Mouse (Mus musculus): ENCODE measurements around the gene Fhl1. TPM values are rescaled to one million over a fixed set of nuclear protein-coding genes. Genes with fewer than 3 reads are reported as not detected.

Gene Fhl1
- 83.1 and 106 TPM in 2 replicates for polyA plus RNA-seq (2016; fragmentation: Nextera tagmentation; extraction: Ambion mirVana)

DNA sequence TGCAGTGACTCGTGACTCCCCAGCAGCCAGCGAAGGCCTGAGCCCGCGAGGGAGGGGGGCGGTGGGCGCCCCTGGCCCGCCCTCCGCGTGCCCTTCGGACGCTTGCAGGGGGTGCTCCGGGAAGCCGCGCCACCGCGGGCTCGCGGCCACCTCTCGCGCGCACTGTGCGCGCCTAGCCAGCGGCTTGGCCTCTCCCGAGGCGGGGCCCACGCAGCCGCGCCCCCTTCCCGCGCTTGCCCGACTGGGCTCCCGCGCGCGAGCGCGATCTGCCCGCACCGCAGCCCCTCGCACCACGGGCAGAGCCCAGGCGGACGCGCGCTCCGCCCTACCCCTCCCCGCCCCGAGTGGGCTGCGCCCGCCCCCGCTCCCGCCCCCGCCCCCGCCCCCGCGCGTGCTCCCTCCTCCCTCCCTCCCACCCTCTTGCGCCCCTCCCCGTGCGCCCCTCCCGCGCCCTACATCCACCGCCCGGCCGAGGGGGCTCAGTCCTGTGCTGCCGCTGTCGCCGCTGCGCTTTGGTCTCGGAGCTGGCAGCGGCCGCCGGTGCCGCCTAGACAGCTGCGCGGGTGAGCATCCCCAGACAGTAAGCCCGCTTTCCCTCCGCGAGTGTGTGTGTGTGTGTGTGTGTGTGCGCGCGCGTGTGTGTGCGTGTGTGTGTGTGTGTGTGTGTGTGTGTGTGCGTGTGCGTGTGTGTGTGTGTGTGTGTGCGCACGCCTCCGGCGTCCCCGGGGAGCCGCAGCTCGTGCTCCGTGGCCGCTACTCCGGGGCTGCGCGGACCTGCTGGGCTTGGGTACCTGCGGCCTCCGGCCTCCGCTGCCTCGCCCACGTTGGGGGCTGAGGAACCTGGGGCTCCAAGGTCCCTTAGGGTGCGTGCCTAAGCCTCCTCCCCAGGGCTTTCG, at the start of gene Fhl1:
Fhl1 (plus strand) TSS at position 482 of the 896 bp plus-strand sequence.
- Histone ChIP-seq H3K27ac (replicated peaks) (peak within 1 kb of the TSS; percentile 93), H3K9me3 (replicated peaks) (no peaks in the 10 kb centered on the region), H3K36me3 (no peaks in the 10 kb centered on the region), H3K4me1 (peaks cover 32% of the 10 kb centered on the region), H3K27me3 (ENCODE audit: low read depth, poor library complexity, severe bottlenecking) (no peaks in the 10 kb centered on the region), H3K4me3 (peak within 1 kb of the TSS; percentile 73)
- WGBS = 24% methylated on average over 67 of the region's 106 CpGs
- DNase-seq (ENCODE audit: low spot score) = peak; percentile 71

DNA sequence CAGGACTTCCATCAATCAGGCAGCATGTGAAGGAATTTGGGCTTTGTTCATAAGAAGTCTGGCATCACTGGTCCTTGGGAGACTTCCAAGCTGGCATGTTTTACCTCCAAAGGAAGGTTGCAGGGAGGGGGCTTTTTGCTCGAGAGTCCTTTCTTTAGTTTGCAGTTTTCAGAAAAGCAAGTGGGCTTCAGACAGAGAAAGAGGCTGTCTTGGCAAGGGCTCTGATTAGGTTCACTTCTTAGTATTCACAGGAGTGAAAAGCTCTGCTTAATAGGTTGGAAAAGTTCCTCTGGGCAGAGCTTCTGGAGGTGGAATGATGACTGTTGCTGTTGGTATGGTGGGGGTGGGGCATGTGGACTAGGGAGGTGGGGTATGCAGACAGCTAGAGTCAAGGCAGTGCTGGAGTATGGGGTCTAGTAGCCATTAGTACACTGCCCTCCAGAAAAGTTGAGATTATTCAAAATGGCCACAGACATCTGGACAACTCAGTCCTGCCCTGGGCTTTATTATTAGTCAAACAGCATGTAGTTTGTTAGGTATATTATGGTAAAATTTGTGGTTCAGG, 49.3 kb upstream of the Fhl1 start:
- Histone ChIP-seq H3K4me3 (no peak overlapping the region), H3K36me3 (no peaks in the 10 kb centered on the region), H3K9me3 (replicated peaks) (no peaks in the 10 kb centered on the region), H3K4me1 (no peaks in the 10 kb centered on the region), H3K27me3 (ENCODE audit: low read depth, poor library complexity, severe bottlenecking) (no peaks in the 10 kb centered on the region), H3K27ac (replicated peaks) (no peak overlapping the region)
- DNase-seq (ENCODE audit: low spot score) = no peak
- 85% methylated on average over 1 of the region's 1 CpGs for WGBS

DNA sequence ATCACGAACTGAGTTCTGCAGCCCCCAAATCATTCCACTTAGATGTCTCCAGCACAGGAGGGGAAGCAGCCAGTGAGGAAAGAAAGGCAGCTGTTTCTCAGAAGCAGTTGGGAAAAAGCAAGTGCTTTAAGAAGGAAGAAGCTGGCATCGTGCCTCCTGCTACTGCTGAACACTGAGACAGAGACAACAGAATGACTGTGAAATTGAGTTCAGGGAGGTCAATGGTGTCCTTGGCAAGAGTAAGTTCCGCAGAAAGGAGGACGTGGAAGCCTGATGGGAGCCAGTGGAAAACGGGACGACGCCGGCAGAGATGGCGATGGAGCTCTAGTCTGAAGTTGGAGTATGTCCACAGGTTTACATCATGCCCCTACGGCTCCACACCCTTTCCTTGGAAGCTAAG, 48.1 kb upstream of the Fhl1 start:
- H3K9me3 ChIP-seq (replicated peaks) = no peaks in the 10 kb centered on the region
- H3K4me1 ChIP-seq = no peaks in the 10 kb centered on the region
- WGBS = 89% methylated on average over 10 of the region's 10 CpGs
- no peaks in the 10 kb centered on the region for H3K36me3 ChIP-seq
- H3K4me3 ChIP-seq = no peak overlapping the region
- DNase-seq (ENCODE audit: low spot score) = no peak
- no peaks in the 10 kb centered on the region for H3K27me3 ChIP-seq (ENCODE audit: low read depth, poor library complexity, severe bottlenecking)
- no peak overlapping the region for H3K27ac ChIP-seq (replicated peaks)

DNA sequence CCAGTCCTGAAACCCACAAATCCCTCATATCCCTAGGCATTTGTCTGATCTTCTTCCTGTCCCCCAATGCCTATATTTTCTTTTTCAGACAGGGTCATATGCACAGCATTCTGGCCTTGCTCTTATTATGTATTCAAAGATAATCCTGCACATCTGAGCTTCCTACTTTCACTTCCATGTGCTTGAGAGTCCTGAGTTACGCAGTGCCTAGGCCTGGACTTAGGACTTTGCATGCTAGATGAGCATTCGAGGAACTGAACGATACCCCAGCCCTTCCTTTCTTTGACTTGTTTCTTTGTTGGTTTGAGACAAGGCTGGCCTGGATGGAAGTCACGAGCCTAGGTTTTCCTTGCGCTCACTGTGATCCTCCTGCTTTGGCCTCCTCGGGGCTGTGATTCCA, 39.0 kb upstream of the Fhl1 start:
- no peaks in the 10 kb centered on the region for H3K9me3 ChIP-seq (replicated peaks)
- H3K27ac ChIP-seq (replicated peaks) = no peak overlapping the region
- H3K27me3 ChIP-seq (ENCODE audit: low read depth, poor library complexity, severe bottlenecking) = no peaks in the 10 kb centered on the region
- H3K36me3 ChIP-seq = no peaks in the 10 kb centered on the region
- H3K4me1 ChIP-seq = no peaks in the 10 kb centered on the region
- no peak for DNase-seq (ENCODE audit: low spot score)
- 91% methylated on average over 6 of the region's 6 CpGs for WGBS
- H3K4me3 ChIP-seq = no peak overlapping the region

DNA sequence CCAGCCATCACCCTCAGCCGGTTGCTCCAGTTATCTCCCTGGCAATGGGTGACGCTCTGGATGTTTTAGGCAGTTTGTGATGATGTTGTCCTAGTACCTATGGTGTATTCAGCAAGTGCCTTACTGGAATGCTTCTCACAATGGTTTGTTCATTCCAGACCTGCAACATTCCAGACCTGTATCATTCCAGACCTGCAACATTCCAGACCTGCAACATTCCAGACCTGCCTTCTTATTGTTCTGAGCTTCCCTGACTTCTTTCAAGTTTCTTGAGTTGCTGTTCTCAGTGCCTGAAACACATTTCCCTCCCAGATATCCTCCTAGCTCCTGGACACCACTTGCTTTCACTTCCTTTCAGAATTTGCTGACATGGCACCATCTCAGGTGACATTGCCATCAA, 37.0 kb upstream of the Fhl1 start:
- Histone ChIP-seq H3K36me3 (no peaks in the 10 kb centered on the region), H3K4me1 (no peaks in the 10 kb centered on the region), H3K4me3 (no peak overlapping the region), H3K27ac (replicated peaks) (no peak overlapping the region), H3K9me3 (replicated peaks) (no peaks in the 10 kb centered on the region), H3K27me3 (ENCODE audit: low read depth, poor library complexity, severe bottlenecking) (no peaks in the 10 kb centered on the region)
- no peak for DNase-seq (ENCODE audit: low spot score)
- 95% methylated on average over 2 of the region's 2 CpGs for WGBS

DNA sequence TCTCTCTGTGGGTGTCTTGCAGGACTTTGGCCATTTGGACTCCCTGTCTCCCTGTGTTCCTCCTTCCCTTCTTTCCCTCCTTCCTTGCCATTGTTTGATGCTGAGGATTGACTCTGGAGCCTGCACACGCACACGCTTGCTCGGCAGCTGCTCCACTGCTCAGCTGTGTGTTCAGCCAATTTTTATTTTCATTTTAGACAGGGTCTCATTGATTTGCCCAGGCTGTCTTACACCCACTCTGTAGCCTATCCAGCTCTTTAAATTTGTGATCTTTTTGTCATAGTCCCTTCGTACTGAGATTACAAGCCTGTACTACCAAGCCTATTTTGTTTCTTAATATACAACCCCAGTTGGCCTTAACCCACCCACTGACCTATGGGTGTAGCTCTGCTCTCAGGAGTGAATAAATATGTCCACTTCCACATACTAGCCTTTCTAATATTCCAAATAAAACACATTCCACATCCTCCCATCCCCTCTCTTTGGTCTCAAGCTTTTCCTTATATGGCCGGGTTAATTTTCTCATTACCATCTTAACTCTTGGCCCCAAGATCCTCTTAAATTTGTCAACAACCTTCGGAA, 34.3 kb upstream of the Fhl1 start:
- Histone ChIP-seq H3K27ac (replicated peaks) (no peak overlapping the region), H3K27me3 (ENCODE audit: low read depth, poor library complexity, severe bottlenecking) (no peaks in the 10 kb centered on the region), H3K36me3 (no peaks in the 10 kb centered on the region), H3K9me3 (replicated peaks) (no peaks in the 10 kb centered on the region), H3K4me1 (no peaks in the 10 kb centered on the region), H3K4me3 (no peak overlapping the region)
- 89% methylated on average over 6 of the region's 6 CpGs for WGBS
- DNase-seq (ENCODE audit: low spot score) = no peak

DNA sequence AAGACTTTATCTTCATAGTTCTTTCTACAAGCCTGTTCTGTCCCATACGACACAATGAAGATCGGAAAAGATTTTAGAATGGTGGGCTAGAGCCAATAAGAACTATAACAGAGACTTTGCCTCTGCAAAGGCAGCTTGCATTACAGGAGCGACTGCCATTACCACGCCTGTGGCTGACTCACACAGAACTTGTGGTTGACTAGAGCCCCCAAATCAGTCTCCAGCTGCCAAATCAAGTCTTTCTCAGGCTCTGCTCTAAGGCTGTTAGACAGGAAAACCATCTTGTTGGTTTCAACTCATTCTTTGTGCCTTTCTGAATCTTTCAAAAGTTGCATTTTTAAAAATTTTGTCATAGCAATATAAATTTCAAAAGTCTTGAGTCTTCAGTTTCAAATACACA, 33.7 kb upstream of the Fhl1 start:
- Histone ChIP-seq H3K27ac (replicated peaks) (no peak overlapping the region), H3K4me3 (no peak overlapping the region), H3K9me3 (replicated peaks) (no peaks in the 10 kb centered on the region), H3K4me1 (no peaks in the 10 kb centered on the region), H3K27me3 (ENCODE audit: low read depth, poor library complexity, severe bottlenecking) (no peaks in the 10 kb centered on the region), H3K36me3 (no peaks in the 10 kb centered on the region)
- WGBS = 92% methylated on average over 4 of the region's 4 CpGs
- no peak for DNase-seq (ENCODE audit: low spot score)

DNA sequence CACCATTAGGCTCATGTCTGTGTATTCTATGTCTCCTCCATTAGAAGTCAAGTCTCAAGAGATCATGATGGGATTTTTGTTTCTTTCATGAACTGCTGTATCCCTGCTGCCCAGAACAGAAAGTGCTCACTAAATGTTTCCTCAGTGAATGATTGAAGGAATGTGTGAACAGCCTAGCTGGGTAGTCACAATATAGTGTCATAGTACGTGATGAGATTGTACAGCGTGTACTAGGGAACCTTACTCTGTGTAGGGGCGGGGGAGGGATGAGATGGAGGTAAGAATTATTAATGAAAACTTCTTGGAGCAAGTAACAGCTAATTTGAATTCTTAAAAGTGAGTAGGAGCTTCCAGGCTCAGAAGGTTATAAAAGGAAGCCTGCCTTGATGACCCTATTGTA, 30.3 kb upstream of the Fhl1 start:
- WGBS = 91% methylated on average over 3 of the region's 3 CpGs
- DNase-seq (ENCODE audit: low spot score) = no peak
- Histone ChIP-seq H3K9me3 (replicated peaks) (no peaks in the 10 kb centered on the region), H3K4me3 (no peak overlapping the region), H3K27ac (replicated peaks) (no peak overlapping the region), H3K36me3 (no peaks in the 10 kb centered on the region), H3K4me1 (peaks cover 5% of the 10 kb centered on the region; the same call in 1 of the 2 replicates), H3K27me3 (ENCODE audit: low read depth, poor library complexity, severe bottlenecking) (no peaks in the 10 kb centered on the region)

DNA sequence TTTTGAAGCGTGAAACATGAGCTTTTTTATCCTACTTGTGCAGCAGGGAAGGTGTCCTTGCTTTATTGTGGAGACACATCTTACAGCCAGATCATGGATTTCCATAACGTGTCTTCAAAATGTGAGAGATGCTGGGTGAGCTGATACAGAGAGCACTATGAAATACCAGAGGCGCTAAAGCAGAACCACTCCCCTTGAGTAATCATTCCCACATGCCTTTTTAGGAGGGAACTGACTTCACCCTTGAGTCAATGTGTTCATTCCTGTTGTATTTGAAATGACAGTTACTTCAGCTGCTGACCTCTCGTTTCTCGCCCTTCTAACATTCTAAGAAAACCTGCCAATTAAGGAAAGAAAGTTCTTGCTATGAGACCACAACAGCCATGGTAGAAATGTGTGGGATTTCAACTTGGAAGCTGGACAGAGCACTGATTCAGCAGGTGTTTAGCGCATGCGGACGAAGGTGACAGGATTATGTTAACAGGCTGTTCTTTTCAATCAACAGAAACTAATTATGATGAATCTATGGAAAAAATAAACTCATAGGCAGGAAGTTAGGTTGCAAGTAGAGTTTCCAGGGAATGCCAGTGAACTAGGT, 27.5 kb upstream of the Fhl1 start:
- H3K9me3 ChIP-seq (replicated peaks) = no peaks in the 10 kb centered on the region
- no peak for DNase-seq (ENCODE audit: low spot score)
- WGBS = 83% methylated on average over 8 of the region's 8 CpGs

DNA sequence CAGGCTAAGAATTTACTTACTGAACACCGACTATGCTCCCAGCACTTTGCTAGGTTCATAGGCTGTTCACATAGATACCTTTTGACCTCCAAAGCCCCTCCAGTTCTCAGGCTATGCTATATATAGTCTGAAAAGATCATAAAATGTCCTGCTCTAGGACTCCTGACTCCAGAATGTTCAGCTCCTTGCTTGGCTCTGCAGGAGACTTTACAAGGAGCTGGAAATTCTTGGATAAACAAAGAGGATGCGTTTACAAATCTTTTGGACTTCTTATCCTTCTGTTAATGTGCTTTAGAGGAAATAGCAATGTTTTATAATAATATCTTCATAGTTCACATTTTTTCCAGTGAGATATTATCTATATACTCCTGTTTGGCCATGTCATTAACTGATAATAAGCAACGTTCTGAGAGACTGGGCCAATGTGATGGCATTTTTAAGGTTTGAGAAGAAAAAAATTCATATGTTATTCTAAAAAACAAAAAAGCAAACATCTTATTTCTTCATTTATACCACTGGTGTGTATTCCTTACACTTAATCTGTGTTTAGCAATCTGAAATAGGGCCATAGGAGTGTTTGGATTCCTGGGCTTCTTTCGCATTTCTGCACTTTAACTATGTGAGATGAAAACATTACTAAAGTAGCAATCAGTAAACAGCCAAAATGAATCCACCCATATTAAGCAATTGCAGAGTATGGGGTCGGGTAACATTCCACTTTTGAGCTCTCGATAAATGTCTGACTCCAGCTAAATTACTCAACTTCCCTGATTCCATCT, 22.8 kb upstream of the Fhl1 start:
- H3K36me3 ChIP-seq = no peaks in the 10 kb centered on the region
- WGBS = 84% methylated on average over 6 of the region's 6 CpGs
- no peaks in the 10 kb centered on the region for H3K9me3 ChIP-seq (replicated peaks)
- H3K4me3 ChIP-seq = no peak overlapping the region
- DNase-seq (ENCODE audit: low spot score) = no peak
- H3K27ac ChIP-seq (replicated peaks) = no peak overlapping the region
- H3K4me1 ChIP-seq = peaks cover 5% of the 10 kb centered on the region; the same call in 1 of the 2 replicates
- H3K27me3 ChIP-seq (ENCODE audit: low read depth, poor library complexity, severe bottlenecking) = no peaks in the 10 kb centered on the region

More for the DNA sequence above, 27.5 kb upstream of the Fhl1 start:
- H3K4me1 ChIP-seq = peaks cover 5% of the 10 kb centered on the region; the same call in 1 of the 2 replicates
- no peaks in the 10 kb centered on the region for H3K27me3 ChIP-seq (ENCODE audit: low read depth, poor library complexity, severe bottlenecking)
- H3K4me3 ChIP-seq = no peak overlapping the region
- no peaks in the 10 kb centered on the region for H3K36me3 ChIP-seq
- no peak overlapping the region for H3K27ac ChIP-seq (replicated peaks)

DNA sequence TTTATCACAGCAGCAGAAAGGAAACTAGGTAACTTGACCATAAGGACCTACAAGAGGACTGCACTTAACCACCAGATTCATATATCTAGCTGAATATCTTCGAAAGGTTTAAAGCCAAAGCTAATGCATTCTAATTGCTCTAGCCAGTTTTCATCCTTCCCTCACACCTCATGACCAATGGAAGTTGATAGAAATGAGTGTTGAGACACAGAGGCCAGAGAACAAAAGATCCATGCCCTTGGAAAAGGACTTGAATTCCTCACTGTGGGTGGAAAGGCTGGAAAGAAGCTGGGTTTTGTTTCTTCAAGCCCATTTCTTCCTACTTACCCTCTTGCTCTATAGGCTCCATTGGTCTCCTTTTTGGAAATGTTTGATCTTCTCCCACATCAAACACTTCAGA, 21.1 kb upstream of the Fhl1 start:
- Histone ChIP-seq H3K4me1 (peaks cover 5% of the 10 kb centered on the region; the same call in 1 of the 2 replicates), H3K27me3 (ENCODE audit: low read depth, poor library complexity, severe bottlenecking) (no peaks in the 10 kb centered on the region), H3K36me3 (no peaks in the 10 kb centered on the region), H3K4me3 (no peak overlapping the region), H3K9me3 (replicated peaks) (no peaks in the 10 kb centered on the region), H3K27ac (replicated peaks) (no peak overlapping the region)
- WGBS = 97% methylated on average over 1 of the region's 1 CpGs
- DNase-seq (ENCODE audit: low spot score) = no peak

DNA sequence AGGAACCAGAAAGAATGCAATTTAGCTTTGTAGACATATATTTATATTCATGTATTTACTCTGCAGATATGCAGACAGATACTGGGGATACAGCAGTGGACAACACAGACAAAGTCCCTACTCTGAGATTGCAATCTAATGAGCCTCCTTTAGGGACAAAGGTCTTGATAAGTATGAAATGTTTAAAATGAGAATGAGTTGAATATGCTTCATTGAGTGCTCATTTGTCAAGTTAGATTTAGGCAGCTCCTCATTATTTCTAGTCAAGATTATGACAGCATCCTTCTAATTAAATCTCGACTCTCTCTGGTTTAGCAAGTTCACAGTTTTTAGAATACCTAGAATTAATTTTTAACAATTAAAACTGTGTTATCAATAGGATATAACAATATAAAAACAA, 18.9 kb upstream of the Fhl1 start:
- no peak for DNase-seq (ENCODE audit: low spot score)
- Histone ChIP-seq H3K4me1 (no peaks in the 10 kb centered on the region), H3K36me3 (no peaks in the 10 kb centered on the region), H3K27me3 (ENCODE audit: low read depth, poor library complexity, severe bottlenecking) (no peaks in the 10 kb centered on the region), H3K4me3 (no peak overlapping the region), H3K9me3 (replicated peaks) (no peaks in the 10 kb centered on the region), H3K27ac (replicated peaks) (no peak overlapping the region)
- WGBS = 74% methylated on average over 1 of the region's 1 CpGs

All from midbrain, embryonic 10.5 days (tissue).